Mouse (Mus musculus): ENCODE measurements around the gene Nrxn1.

DNA sequence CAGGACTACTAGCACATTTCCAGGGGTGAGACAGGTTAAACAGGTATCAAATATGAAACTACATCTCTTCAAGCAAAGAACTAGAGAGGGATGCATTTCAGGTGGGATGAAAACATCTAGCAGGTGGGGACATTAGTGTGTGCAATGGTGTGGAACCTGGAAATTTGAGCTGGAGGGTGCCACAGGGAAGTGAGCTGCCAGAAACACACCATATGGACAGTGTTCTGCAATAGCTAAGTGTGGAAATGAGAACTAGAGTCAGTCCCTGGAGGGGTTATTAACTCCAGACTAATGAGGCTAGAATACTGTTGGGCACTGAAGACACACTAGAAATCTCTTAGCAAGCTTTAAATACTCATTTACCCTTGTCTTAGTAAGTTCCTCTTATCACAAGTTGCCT lies 536.5 kb downstream of the Nrxn1 start:
- TF ChIP-seq EP300 (optimal IDR thresholded peaks at IDR 0.05) (no peak), CTCF (IDR thresholded peaks at IDR 0.05; ENCODE audit: low read depth) (no peak)
